Mouse (Mus musculus) bone marrow, adult 2 months (tissue): ENCODE data around the gene Sept4.

Experiments used
- CTCF ChIP-seq: fragments of 200-500 bp; IDR thresholded peaks from 2 replicates; pipeline ENCODE4 v1.5.1; 2011; ENCODE audit warnings: low read length, control low read depth; ENCODE audit not compliant: control insufficient read depth, insufficient read depth
- POLR2A ChIP-seq: fragments of 200-500 bp; IDR thresholded peaks from 2 replicates; pipeline ENCODE4 v1.6.1; 2011; ENCODE audit warnings: low read depth, mild to moderate bottlenecking, control low read depth, low read length, borderline replicate concordance; ENCODE audit not compliant: control insufficient read depth

- no peak for TF ChIP-seq CTCF
- TF ChIP-seq POLR2A = no peak
Observed at GRCm38 (mm10) chr11:87580543-87581085, 11.9 kb downstream of the Sept4 start.
